Mouse (Mus musculus) hindbrain, postnatal 0 days (tissue): ENCODE results near the gene Ddah2. TPM values are rescaled to one million over a fixed set of nuclear protein-coding genes. Genes with fewer than 3 reads are reported as not detected.

Experiments
- ATAC-seq: fragments of 200-750 bp; cut with Nextera tagmentation; 2 replicates; pipeline ENCODE4 v1.8.0; 2017; ENCODE audit warnings: mild to moderate bottlenecking, moderate TSS enrichment, moderate library complexity
- DNase-seq: peaks from one replicate; pipeline ENCODE4 v3.0.0-alpha.2; 2015; ENCODE audit warnings: low spot score
- H3K27ac ChIP-seq: fragments of 300-500 bp; sonication (generic); 2 replicates; pipeline ENCODE4 v1.5.1; 2014; ENCODE audit warnings: mild to moderate bottlenecking
- H3K27me3 ChIP-seq: fragments of 300-500 bp; sonication (generic); 2 replicates; pipeline ENCODE4 v1.6.1; 2014; ENCODE audit warnings: low read length, mixed read lengths; ENCODE audit not compliant: insufficient read depth
- H3K36me3 ChIP-seq: fragments of 300-500 bp; sonication (generic); 2 replicates; pipeline ENCODE4 v1.6.1; 2014; ENCODE audit warnings: low read length, mixed read lengths; ENCODE audit not compliant: insufficient read depth
- H3K4me1 ChIP-seq: fragments of 300-500 bp; sonication (generic); 2 replicates; pipeline ENCODE4 v1.6.1; 2014; ENCODE audit warnings: antibody characterized with exemption, low read length, mixed read lengths; ENCODE audit not compliant: insufficient read depth
- H3K4me2 ChIP-seq: fragments of 300-500 bp; sonication (generic); 2 replicates; pipeline ENCODE4 v1.6.1; 2014; ENCODE audit warnings: low read depth, mild to moderate bottlenecking, low read length, moderate library complexity, mixed read lengths
- H3K4me3 ChIP-seq: fragments of 300-500 bp; sonication (generic); 2 replicates; pipeline ENCODE4 v1.5.1; 2014; ENCODE audit warnings: low read length
- H3K9ac ChIP-seq: fragments of 300-500 bp; sonication (generic); replicated peaks from 2 replicates; pipeline ENCODE4 v1.6.1; 2014; ENCODE audit warnings: mild to moderate bottlenecking, low read length, moderate library complexity, mixed read lengths
- H3K9me3 ChIP-seq: fragments of 300-500 bp; sonication (generic); 2 replicates; pipeline ENCODE4 v1.6.1; 2016; ENCODE audit warnings: low read length, mixed read lengths
- CTCF ChIP-seq: IDR thresholded peaks from 2 replicates; pipeline ENCODE4 v1.5.1; 2016; ENCODE audit warnings: antibody characterized with exemption, control low read depth, low read depth
- WGBS: fragments of 180-500 bp; shearing (Covaris S2); extraction: QIAGEN DNeasy Blood & Tissue Kit; methylation state at CpG from one replicate; pipeline ENCODE4 v1.1.7; 2014; 5-methylcytosine and 5-hydroxymethylcytosine counted together
- polyA plus RNA-seq: library from polyadenylated mRNA; unstranded; fragments of >200 nt; fragmentation: Nextera tagmentation; extraction: Ambion mirVana; gene quantifications from 2 replicates; pipeline ENCODE4 v1.2.1, GENCODE M21; 2015
- total RNA-seq: library from RNA; depleted of rRNA; stranded (reverse); fragments of >200 nt; gene quantifications from 2 replicates; pipeline ENCODE4 v1.2.3, GENCODE M21; 2014

Gene Ddah2
- total and polyA plus RNA-seq, 2 experiments from 2014 or later = 228 to 322 TPM

GRCm38 (mm10) chr17:35016791-35017705, 41.8 kb upstream of the Ddah2 start:
- WGBS = 70% methylated on average over 10 of the region's 10 CpGs
- no peak for ATAC-seq
- Histone ChIP-seq H3K4me3 (no peak overlapping the region), H3K4me2 (no peak overlapping the region), H3K36me3 (peaks cover 36% of the 10 kb centered on the region), H3K9ac (no peak overlapping the region), H3K27ac (no peak overlapping the region), H3K9me3 (no peaks in the 10 kb centered on the region), H3K4me1 (peaks cover 6% of the 10 kb centered on the region), H3K27me3 (no peaks in the 10 kb centered on the region)
- DNase-seq = no peak
- no peak for TF ChIP-seq CTCF

- TF ChIP-seq CTCF = no peak
- peaks cover 30% of the 10 kb centered on the region for H3K36me3 ChIP-seq
- H3K9ac ChIP-seq = no peak overlapping the region
- no peak overlapping the region for H3K4me2 ChIP-seq
- ATAC-seq (no peak), DNase-seq (no peak)
- WGBS = 76% methylated on average over 14 of the region's 14 CpGs
- H3K27me3 ChIP-seq = no peaks in the 10 kb centered on the region
- no peak overlapping the region for H3K4me3 ChIP-seq
- H3K27ac ChIP-seq = no peak overlapping the region
- peaks cover 6% of the 10 kb centered on the region for H3K4me1 ChIP-seq
- H3K9me3 ChIP-seq = no peaks in the 10 kb centered on the region
Measured at GRCm38 (mm10) chr17:35017706-35018030, 41.2 kb upstream of the Ddah2 start.

DNA sequence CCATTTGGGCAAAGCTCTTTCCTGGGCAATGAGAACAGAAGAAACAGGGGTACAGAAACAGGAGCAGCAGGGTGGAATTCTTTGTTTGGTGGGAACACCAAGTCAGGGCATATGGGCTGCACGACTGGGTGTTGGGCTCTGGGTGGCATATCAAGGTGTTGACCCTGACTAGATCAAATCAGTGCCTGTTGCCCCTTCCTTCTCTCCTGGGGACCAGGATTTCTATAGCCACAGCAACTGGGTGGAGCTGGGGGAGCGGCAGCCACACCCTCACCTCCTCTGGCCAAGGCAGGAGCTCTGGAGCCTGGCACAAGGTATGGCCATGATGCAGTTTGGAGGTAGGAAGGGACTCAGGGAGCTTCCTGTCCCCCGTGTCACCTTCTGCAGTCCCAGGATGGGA, 40.7 kb upstream of the Ddah2 start:
- Histone ChIP-seq H3K9me3 (no peaks in the 10 kb centered on the region), H3K36me3 (peaks cover 28% of the 10 kb centered on the region), H3K9ac (no peak overlapping the region), H3K4me2 (no peak overlapping the region), H3K4me3 (no peak overlapping the region), H3K4me1 (peaks cover 6% of the 10 kb centered on the region), H3K27ac (no peak overlapping the region), H3K27me3 (no peaks in the 10 kb centered on the region)
- ATAC-seq (no peak), DNase-seq (no peak)
- 88% methylated on average over 3 of the region's 3 CpGs for WGBS
- no peak for TF ChIP-seq CTCF

DNA sequence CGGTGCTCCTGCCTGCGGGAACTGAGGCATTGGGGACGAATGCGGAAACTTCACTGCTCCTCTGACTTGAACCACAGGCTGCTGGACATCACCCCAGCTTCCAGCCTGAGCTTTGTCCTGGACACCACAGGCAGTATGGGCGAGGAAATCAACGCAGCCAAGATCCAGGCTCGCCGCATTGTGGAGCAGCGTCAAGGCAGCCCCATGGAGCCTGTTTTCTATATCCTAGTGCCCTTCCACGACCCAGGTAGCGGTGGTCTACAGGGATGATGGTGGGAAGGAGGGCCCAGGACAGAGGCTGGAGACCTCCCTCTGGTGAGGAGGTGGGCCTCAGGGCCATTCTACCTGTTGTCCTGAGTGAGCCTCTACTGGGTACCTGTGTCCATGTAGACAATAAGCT, 38.9 kb upstream of the Ddah2 start:
- peaks cover 6% of the 10 kb centered on the region for H3K4me1 ChIP-seq
- H3K9ac ChIP-seq = no peak overlapping the region
- no peaks in the 10 kb centered on the region for H3K9me3 ChIP-seq
- DNase-seq = no peak
- no peaks in the 10 kb centered on the region for H3K27me3 ChIP-seq
- no peak for TF ChIP-seq CTCF
- H3K27ac ChIP-seq = no peak overlapping the region
- peaks cover 12% of the 10 kb centered on the region; the same call in 1 of the 2 replicates for H3K36me3 ChIP-seq
- 75% methylated on average over 11 of the region's 11 CpGs for WGBS
- no peak overlapping the region for H3K4me3 ChIP-seq
- no peak overlapping the region for H3K4me2 ChIP-seq
- ATAC-seq = no peak

- H3K4me1 ChIP-seq = peaks cover 6% of the 10 kb centered on the region
- 84% methylated on average over 8 of the region's 8 CpGs for WGBS
- no peaks in the 10 kb centered on the region for H3K27me3 ChIP-seq
- no peak overlapping the region for H3K4me3 ChIP-seq
- H3K36me3 ChIP-seq = peaks cover 5% of the 10 kb centered on the region; the same call in 1 of the 2 replicates
- H3K9ac ChIP-seq = no peak overlapping the region
- H3K4me2 ChIP-seq = no peak overlapping the region
- no peaks in the 10 kb centered on the region for H3K9me3 ChIP-seq
- TF ChIP-seq CTCF = no peak
- DNase-seq = no peak
- ATAC-seq = no peak
- H3K27ac ChIP-seq = no peak overlapping the region
Measured at GRCm38 (mm10) chr17:35020551-35020950, 38.3 kb upstream of the Ddah2 start.

GRCm38 (mm10) chr17:35021163-35021808, 37.5 kb upstream of the Ddah2 start:
- H3K27me3 ChIP-seq = no peaks in the 10 kb centered on the region
- TF ChIP-seq CTCF = peak; percentile 98
- 6% methylated on average over 17 of the region's 17 CpGs for WGBS
- no peak overlapping the region for H3K27ac ChIP-seq
- H3K9me3 ChIP-seq = no peaks in the 10 kb centered on the region
- no peak overlapping the region for H3K4me3 ChIP-seq
- no peak overlapping the region for H3K9ac ChIP-seq
- ATAC-seq (peak; percentile 75), DNase-seq (peak; percentile 81)
- H3K4me2 ChIP-seq = 0 out of 2 replicates have a peak overlapping the region, but pooled peaks have one; percentile 17
- no peaks in the 10 kb centered on the region for H3K36me3 ChIP-seq
- peaks cover 6% of the 10 kb centered on the region for H3K4me1 ChIP-seq
